Mouse (Mus musculus) liver, embryonic 14.5 days (tissue): Measurements from ENCODE around the gene Slc25a44. TPM values are rescaled to one million over a fixed set of nuclear protein-coding genes. Genes with fewer than 3 reads are reported as not detected.

Experiments
- ATAC-seq: fragments of 200-750 bp; cut with Nextera tagmentation; 2 replicates; pipeline ENCODE4 v1.8.0; 2017; ENCODE audit warnings: moderate number of reproducible peaks, mild to moderate bottlenecking, moderate library complexity; ENCODE audit not compliant: insufficient read depth
- DNase-seq, 3 experiments: peaks; one replicate each; pipeline ENCODE4 v3.0.0-alpha.2; 2012 to 2013; ENCODE audit warnings: low read depth in 3 of 3, low spot score in 3 of 3
- H3K27ac ChIP-seq: fragments of 300-500 bp; sonication (generic); 2 replicates; pipeline ENCODE4 v1.5.1; 2014; ENCODE audit warnings: moderate library complexity, mild to moderate bottlenecking, control low read depth, inconsistent platforms
- H3K27me3 ChIP-seq: fragments of 300-500 bp; sonication (generic); 2 replicates; pipeline ENCODE4 v1.6.1; 2014; ENCODE audit warnings: mild to moderate bottlenecking, low read length, moderate library complexity; ENCODE audit not compliant: control insufficient read depth, insufficient read depth
- H3K36me3 ChIP-seq: fragments of 300-500 bp; sonication (generic); replicated peaks from 2 replicates; pipeline ENCODE4 v1.6.1; 2014; ENCODE audit warnings: low read depth; ENCODE audit not compliant: control insufficient read depth, insufficient read depth
- H3K4me1 ChIP-seq, 2 experiments: fragments of 200-500 bp in 1 of 2; fragments of 300-500 bp in 1 of 2; sonication (generic) in 1 of 2; replicated peaks; 2 replicates each; pipeline ENCODE4 v1.6.1; 2012 to 2014; ENCODE audit warnings: antibody characterized with exemption in 1 of 2, inconsistent platforms in 1 of 2, low read length in 1 of 2; ENCODE audit not compliant: control insufficient read depth in 2 of 2, insufficient read depth in 2 of 2
- H3K4me2 ChIP-seq: fragments of 300-500 bp; sonication (generic); 2 replicates; pipeline ENCODE4 v1.6.1; 2014; ENCODE audit warnings: low read depth, mild to moderate bottlenecking, control low read depth, moderate library complexity
- H3K4me3 ChIP-seq, 2 experiments: fragments of 200-500 bp in 1 of 2; fragments of 300-500 bp in 1 of 2; sonication (generic) in 1 of 2; 2 replicates each; pipeline ENCODE4 v1.5.1; 2012 to 2014; ENCODE audit warnings: low read depth in 2 of 2, low read length in 2 of 2, mild to moderate bottlenecking in 2 of 2, control low read depth in 1 of 2, inconsistent platforms in 1 of 2, moderate library complexity in 1 of 2; ENCODE audit not compliant: insufficient read depth in 1 of 2
- H3K9ac ChIP-seq: fragments of 300-500 bp; sonication (generic); replicated peaks from 2 replicates; pipeline ENCODE4 v1.6.1; 2014; ENCODE audit warnings: mild to moderate bottlenecking, control low read depth, moderate library complexity
- H3K9me3 ChIP-seq: fragments of 300-500 bp; sonication (generic); 2 replicates; pipeline ENCODE4 v1.6.1; 2016; ENCODE audit warnings: low read length, mixed read lengths; ENCODE audit not compliant: control insufficient read depth
- CTCF ChIP-seq: IDR thresholded peaks from 2 replicates; pipeline ENCODE4 v1.5.1; 2016; ENCODE audit warnings: antibody characterized with exemption, low read depth, control low read depth
- EP300 ChIP-seq: IDR thresholded peaks from 2 replicates; pipeline ENCODE4 v1.6.1; 2016; ENCODE audit warnings: antibody characterized with exemption, low read depth
- WGBS: fragments of 180-500 bp; shearing (Covaris S2); extraction: QIAGEN DNeasy Blood & Tissue Kit; methylation state at CpG from one replicate; pipeline ENCODE4 v1.1.7; 2014; ENCODE audit not compliant: insufficient replicate concordance; 5-methylcytosine and 5-hydroxymethylcytosine counted together
- polyA plus RNA-seq, 2 experiments: library from polyadenylated mRNA; depleted of rRNA in 1 of 2; stranded (reverse) in 1 of 2; unstranded in 1 of 2; fragments of >200 nt; fragmentation: Nextera tagmentation in 1 of 2; extraction: Ambion mirVana in 1 of 2; gene quantifications; 2 replicates each; pipeline versions ENCODE4 v1.2.1 to v1.2.3; 2012 to 2014

Gene Slc25a44
- polyA plus RNA-seq, 2 experiments: 8.8 to 9.9 TPM

DNA sequence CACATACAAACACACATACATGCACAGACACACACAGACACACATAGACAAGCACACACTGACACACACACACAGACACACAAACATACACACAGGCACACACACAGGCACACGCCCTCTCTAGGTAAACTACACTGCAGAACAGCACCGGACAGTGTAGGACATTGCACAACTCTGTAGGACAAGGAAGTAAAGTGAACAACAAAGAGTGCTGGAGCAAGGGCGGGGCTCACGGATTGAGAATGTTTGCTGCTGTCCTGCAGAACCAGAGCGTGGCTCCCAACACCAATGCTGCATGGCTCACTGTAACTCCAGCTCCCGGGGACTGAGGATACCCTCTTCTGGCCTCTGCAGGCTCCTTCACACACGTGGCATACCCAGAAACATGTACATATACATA is 17.9 kb upstream of the Slc25a44 start:
- no peak for TF ChIP-seq EP300
- 29% methylated on average over 7 of the region's 7 CpGs for WGBS
- Histone ChIP-seq H3K27me3 (peaks cover 7% of the 10 kb centered on the region), H3K9me3 (no peaks in the 10 kb centered on the region), H3K4me3 (no peak overlapping the region), H3K4me2 (no peak overlapping the region), H3K4me1 (peaks cover 2 to 15% of the 10 kb centered on the region in 2 experiments; a peak in 3 of 4 replicates), H3K27ac (no peak overlapping the region), H3K9ac (no peak overlapping the region), H3K36me3 (no peaks in the 10 kb centered on the region)
- DNase-seq (no peak), ATAC-seq (peak; percentile 48; the same call in 1 of the 2 replicates)

DNA sequence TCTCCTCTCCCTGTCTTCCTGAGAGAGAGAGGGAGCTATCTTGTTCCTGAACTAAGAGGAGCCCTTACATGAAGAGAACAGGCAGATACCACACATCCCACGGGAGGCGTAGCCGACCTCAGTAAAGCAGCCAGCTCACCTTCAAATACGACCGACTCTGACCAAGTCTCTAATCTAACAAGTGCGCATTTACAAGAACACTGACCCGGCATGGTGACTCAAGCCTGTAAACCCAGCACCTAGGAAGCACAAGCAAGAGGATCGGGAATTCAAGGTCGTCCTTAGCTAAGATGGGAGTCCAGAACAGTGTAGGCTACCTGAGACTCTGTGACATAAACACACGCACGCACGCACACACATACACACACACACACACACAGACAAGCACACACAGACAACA is 17.5 kb upstream of the Slc25a44 start:
- TF ChIP-seq EP300: no peak
- TF ChIP-seq CTCF: no peak
- Histone ChIP-seq H3K4me1 (peaks cover 2 to 15% of the 10 kb centered on the region in 2 experiments; a peak in 3 of 4 replicates), H3K9ac (no peak overlapping the region), H3K27me3 (peaks cover 7% of the 10 kb centered on the region), H3K4me3 (no peak overlapping the region), H3K4me2 (no peak overlapping the region), H3K9me3 (no peaks in the 10 kb centered on the region), H3K36me3 (no peaks in the 10 kb centered on the region), H3K27ac (no peak overlapping the region)
- no peak for DNase-seq
- ATAC-seq: no peak
- WGBS: 63% methylated on average over 12 of the region's 12 CpGs

DNA sequence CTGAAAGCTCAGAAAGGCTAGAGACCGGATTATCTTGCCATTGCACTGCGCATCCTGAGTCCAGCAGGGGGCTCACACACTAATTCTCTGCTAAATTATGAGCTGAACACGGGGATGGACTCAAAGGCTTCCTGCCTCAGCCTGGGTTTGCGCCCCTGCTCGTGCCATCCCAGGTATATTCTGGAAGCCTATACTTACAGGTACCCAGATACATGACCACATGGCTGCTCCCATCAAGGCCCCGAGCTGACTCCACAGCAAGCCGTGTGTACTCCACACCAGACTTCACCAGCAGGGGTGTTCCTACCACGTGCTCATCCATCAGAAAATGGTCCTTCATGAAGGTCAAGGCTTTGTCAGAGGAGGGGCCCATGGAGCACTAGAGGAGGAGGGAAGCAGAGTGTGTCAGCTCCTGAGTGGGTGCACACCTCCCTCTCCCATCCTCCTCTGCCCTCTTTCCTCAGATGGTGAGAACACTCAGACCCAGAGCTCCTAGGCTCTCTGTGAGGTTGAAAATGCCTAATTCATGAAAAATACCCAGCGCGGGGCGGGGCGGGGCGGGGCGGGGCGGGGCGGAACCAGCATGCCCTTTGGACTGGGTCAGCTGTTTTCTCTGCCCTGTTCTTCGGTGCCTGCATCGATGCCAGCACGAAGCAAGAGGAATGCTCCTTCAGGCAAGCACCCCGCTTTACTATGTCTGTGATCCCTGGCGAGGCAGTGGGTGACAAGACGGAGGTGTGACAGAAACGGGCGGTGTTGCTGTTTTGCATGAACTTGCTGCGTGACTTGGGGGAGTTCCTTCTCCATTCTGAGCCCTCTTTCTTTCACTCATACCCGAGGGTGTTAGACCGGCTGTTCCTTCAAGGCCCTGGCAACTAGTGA is 15.8 kb upstream of the Slc25a44 start:
- Histone ChIP-seq H3K27ac (no peak overlapping the region), H3K9me3 (no peaks in the 10 kb centered on the region), H3K9ac (no peak overlapping the region), H3K4me1 (peaks cover 2 to 13% of the 10 kb centered on the region in 2 experiments; a peak in 3 of 4 replicates), H3K27me3 (peaks cover 7% of the 10 kb centered on the region), H3K36me3 (no peaks in the 10 kb centered on the region), H3K4me2 (peak overlapping the region; percentile 44), H3K4me3 (no peak overlapping the region)
- peak; percentile 16; the same call in 1 of the 2 replicates for ATAC-seq
- TF ChIP-seq CTCF (peak; percentile 60), EP300 (no peak)
- no peak for DNase-seq
- WGBS: 12% methylated on average over 27 of the region's 27 CpGs

DNA sequence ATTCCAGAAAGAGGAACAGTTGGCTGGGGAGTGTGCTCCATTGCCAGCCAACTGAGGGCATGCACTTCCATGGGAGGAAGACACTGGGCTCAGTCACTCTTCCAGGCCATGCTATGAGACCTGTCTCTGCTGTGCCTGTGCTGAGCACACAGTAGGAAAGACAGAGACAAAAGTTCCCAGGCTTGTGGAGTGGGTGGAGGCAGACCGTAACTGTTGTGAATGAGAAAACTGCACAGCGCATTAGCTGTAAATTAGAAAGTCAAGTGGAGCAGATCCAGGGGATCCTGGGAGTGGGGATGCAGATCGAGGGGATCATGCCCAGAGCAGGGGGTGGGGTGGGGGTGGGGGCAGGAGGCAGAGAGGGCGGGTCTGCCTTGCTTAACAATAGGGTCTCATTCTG is 14.6 kb upstream of the Slc25a44 start:
- DNase-seq (no peak), ATAC-seq (no peak)
- Histone ChIP-seq H3K36me3 (no peaks in the 10 kb centered on the region), H3K4me2 (no peak overlapping the region), H3K4me1 (peaks cover 2 to 13% of the 10 kb centered on the region in 2 experiments; a peak in 3 of 4 replicates), H3K9me3 (no peaks in the 10 kb centered on the region), H3K9ac (no peak overlapping the region), H3K27me3 (peaks cover 7% of the 10 kb centered on the region), H3K4me3 (no peak overlapping the region), H3K27ac (no peak overlapping the region)
- 54% methylated on average over 4 of the region's 4 CpGs for WGBS
- TF ChIP-seq EP300: no peak
- TF ChIP-seq CTCF: no peak

DNA sequence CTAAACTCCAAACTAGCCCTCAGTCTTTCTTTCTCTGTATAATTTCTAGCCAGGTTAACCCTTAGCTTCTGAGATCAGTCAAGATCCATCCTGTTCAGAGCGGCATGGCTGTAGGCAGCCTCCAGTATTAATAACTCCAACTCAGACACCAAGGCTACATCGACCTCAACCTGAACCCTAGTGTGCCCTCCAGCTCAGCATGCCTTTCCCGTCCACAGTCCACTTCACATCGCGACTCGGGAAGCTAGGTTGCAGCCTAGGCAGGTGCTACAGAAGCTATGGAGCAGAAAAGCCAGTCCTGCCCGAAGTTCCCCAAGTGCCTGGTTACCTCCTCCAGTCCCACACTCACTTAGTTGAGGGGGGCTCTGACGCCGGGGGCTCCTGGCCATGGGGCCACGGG is 12.5 kb upstream of the Slc25a44 start:
- Histone ChIP-seq H3K27ac (no peak overlapping the region), H3K9me3 (no peaks in the 10 kb centered on the region), H3K9ac (no peak overlapping the region), H3K4me3 (no peak overlapping the region), H3K4me2 (no peak overlapping the region), H3K27me3 (peaks cover 7% of the 10 kb centered on the region), H3K36me3 (no peaks in the 10 kb centered on the region), H3K4me1 (peaks cover 2 to 7% of the 10 kb centered on the region in 2 experiments; a peak in 3 of 4 replicates)
- DNase-seq (no peak), ATAC-seq (no peak)
- TF ChIP-seq CTCF: no peak
- TF ChIP-seq EP300: no peak
- WGBS: 63% methylated on average over 10 of the region's 10 CpGs
